Mouse (Mus musculus): ENCODE data around the gene Cacna1f. TPM values are rescaled to one million over a fixed set of nuclear protein-coding genes. Genes with fewer than 3 reads are reported as not detected.
A peak's percentile ranks its signal among the peaks of the same experiment; 100 is the strongest.

Gene Cacna1f
- polyA plus RNA-seq, 1 experiment, result not detected

- H3K36me3 ChIP-seq (ENCODE audit: control insufficient read depth, insufficient read depth), result no peaks in the 10 kb centered on the region
- no peaks in the 10 kb centered on the region for H3K79me2 ChIP-seq (ENCODE audit: control insufficient read depth, insufficient read depth)
- H3K27me3 ChIP-seq (ENCODE audit: control insufficient read depth, insufficient read depth, insufficient read length), result no peaks in the 10 kb centered on the region
- H3ac ChIP-seq (ENCODE audit: control insufficient read depth, insufficient read length, low read depth), result peak within 1 kb of the TSS; percentile 61
- TF ChIP-seq MYOD1 (IDR thresholded peaks at IDR 0.05; ENCODE audit: control insufficient read depth, insufficient read length, low read depth) (no peak), CTCF (IDR thresholded peaks at IDR 0.05; ENCODE audit: control insufficient read depth, insufficient read depth, insufficient read length) (no peak), MAX (IDR thresholded peaks at IDR 0.05) (no peak), FOSL1 (IDR thresholded peaks at IDR 0.05; ENCODE audit: insufficient read depth, low read length, poor library complexity, severe bottlenecking) (no peak), USF1 (IDR thresholded peaks at IDR 0.05; ENCODE audit: low read depth) (no peak), MYOG (IDR thresholded peaks at IDR 0.05; ENCODE audit: control insufficient read depth, extremely low read depth, insufficient read length) (no peak), CEBPB (IDR thresholded peaks at IDR 0.05; ENCODE audit: low read depth) (no peak)
- no peaks in the 10 kb centered on the region for H3K79me3 ChIP-seq (ENCODE audit: low read depth)
- peak within 1 kb of the TSS; percentile 6 for H3K4me3 ChIP-seq (ENCODE audit: insufficient read depth, poor library complexity, severe bottlenecking)
Measured at GRCm38 (mm10) chrX:7657221-7657639, 50.3 kb downstream of the Cacna1f start, which contains the start of gene Prickle3. Gene Prickle3, plus strand, starts transcription at chrX:7657260.

GRCm38 (mm10) chrX:7658031-7658784, 51.3 kb downstream of the Cacna1f start:
- no peak for TF ChIP-seq CEBPB (IDR thresholded peaks at IDR 0.05; ENCODE audit: low read depth)
- no peak for TF ChIP-seq USF1 (IDR thresholded peaks at IDR 0.05; ENCODE audit: low read depth)
- TF ChIP-seq CTCF (IDR thresholded peaks at IDR 0.05; ENCODE audit: control insufficient read depth, insufficient read depth, insufficient read length), result no peak
- no peak for TF ChIP-seq MAX (IDR thresholded peaks at IDR 0.05)
- no peak for TF ChIP-seq MYOG (IDR thresholded peaks at IDR 0.05; ENCODE audit: control insufficient read depth, extremely low read depth, insufficient read length)
- TF ChIP-seq FOSL1 (IDR thresholded peaks at IDR 0.05; ENCODE audit: insufficient read depth, low read length, poor library complexity, severe bottlenecking), result no peak
- Histone ChIP-seq H3K27me3 (ENCODE audit: control insufficient read depth, insufficient read depth, insufficient read length) (no peaks in the 10 kb centered on the region), H3K79me3 (ENCODE audit: low read depth) (no peaks in the 10 kb centered on the region), H3K36me3 (ENCODE audit: control insufficient read depth, insufficient read depth) (no peaks in the 10 kb centered on the region), H3K4me3 (ENCODE audit: insufficient read depth, poor library complexity, severe bottlenecking) (no peak overlapping the region), H3ac (ENCODE audit: control insufficient read depth, insufficient read length, low read depth) (no peak overlapping the region), H3K79me2 (ENCODE audit: control insufficient read depth, insufficient read depth) (no peaks in the 10 kb centered on the region)

GRCm38 (mm10) chrX:7658785-7659589, 52.1 kb downstream of the Cacna1f start:
- H3K79me2 ChIP-seq (ENCODE audit: control insufficient read depth, insufficient read depth), result no peaks in the 10 kb centered on the region
- TF ChIP-seq CEBPB (IDR thresholded peaks at IDR 0.05; ENCODE audit: low read depth) (no peak), MAX (IDR thresholded peaks at IDR 0.05) (no peak), MYOG (IDR thresholded peaks at IDR 0.05; ENCODE audit: control insufficient read depth, extremely low read depth, insufficient read length) (no peak), FOSL1 (IDR thresholded peaks at IDR 0.05; ENCODE audit: insufficient read depth, low read length, poor library complexity, severe bottlenecking) (no peak), MYOD1 (IDR thresholded peaks at IDR 0.05; ENCODE audit: control insufficient read depth, insufficient read length, low read depth) (no peak), CTCF (IDR thresholded peaks at IDR 0.05; ENCODE audit: control insufficient read depth, insufficient read depth, insufficient read length) (no peak), USF1 (IDR thresholded peaks at IDR 0.05; ENCODE audit: low read depth) (no peak)
- no peaks in the 10 kb centered on the region for H3K36me3 ChIP-seq (ENCODE audit: control insufficient read depth, insufficient read depth)
- H3ac ChIP-seq (ENCODE audit: control insufficient read depth, insufficient read length, low read depth), result no peak overlapping the region
- H3K4me3 ChIP-seq (ENCODE audit: insufficient read depth, poor library complexity, severe bottlenecking), result no peak overlapping the region
- no peaks in the 10 kb centered on the region for H3K79me3 ChIP-seq (ENCODE audit: low read depth)
- no peaks in the 10 kb centered on the region for H3K27me3 ChIP-seq (ENCODE audit: control insufficient read depth, insufficient read depth, insufficient read length)

- H3K27me3 ChIP-seq (ENCODE audit: control insufficient read depth, insufficient read depth, insufficient read length), result no peaks in the 10 kb centered on the region
- no peaks in the 10 kb centered on the region for H3K79me3 ChIP-seq (ENCODE audit: low read depth)
- H3ac ChIP-seq (ENCODE audit: control insufficient read depth, insufficient read length, low read depth), result no peak overlapping the region
- no peak overlapping the region for H3K4me3 ChIP-seq (ENCODE audit: insufficient read depth, poor library complexity, severe bottlenecking)
- TF ChIP-seq MAX (IDR thresholded peaks at IDR 0.05), result no peak
- no peak for TF ChIP-seq CTCF (IDR thresholded peaks at IDR 0.05; ENCODE audit: control insufficient read depth, insufficient read depth, insufficient read length)
- TF ChIP-seq USF1 (IDR thresholded peaks at IDR 0.05; ENCODE audit: low read depth), result no peak
- TF ChIP-seq MYOD1 (IDR thresholded peaks at IDR 0.05; ENCODE audit: control insufficient read depth, insufficient read length, low read depth), result no peak
- TF ChIP-seq FOSL1 (IDR thresholded peaks at IDR 0.05; ENCODE audit: insufficient read depth, low read length, poor library complexity, severe bottlenecking), result no peak
- TF ChIP-seq CEBPB (IDR thresholded peaks at IDR 0.05; ENCODE audit: low read depth), result no peak
- no peak for TF ChIP-seq MYOG (IDR thresholded peaks at IDR 0.05; ENCODE audit: control insufficient read depth, extremely low read depth, insufficient read length)
- no peaks in the 10 kb centered on the region for H3K79me2 ChIP-seq (ENCODE audit: control insufficient read depth, insufficient read depth)
- H3K36me3 ChIP-seq (ENCODE audit: control insufficient read depth, insufficient read depth), result peaks cover 3% of the 10 kb centered on the region
Measured at GRCm38 (mm10) chrX:7661086-7661485, 54.2 kb downstream of the Cacna1f start.

GRCm38 (mm10) chrX:7662936-7663335, 56.1 kb downstream of the Cacna1f start:
- no peaks in the 10 kb centered on the region for H3K27me3 ChIP-seq (ENCODE audit: control insufficient read depth, insufficient read depth, insufficient read length)
- H3K79me2 ChIP-seq (ENCODE audit: control insufficient read depth, insufficient read depth), result no peaks in the 10 kb centered on the region
- H3ac ChIP-seq (ENCODE audit: control insufficient read depth, insufficient read length, low read depth), result no peak overlapping the region
- no peak for TF ChIP-seq MYOG (IDR thresholded peaks at IDR 0.05; ENCODE audit: control insufficient read depth, extremely low read depth, insufficient read length)
- no peak for TF ChIP-seq USF1 (IDR thresholded peaks at IDR 0.05; ENCODE audit: low read depth)
- TF ChIP-seq CTCF (IDR thresholded peaks at IDR 0.05; ENCODE audit: control insufficient read depth, insufficient read depth, insufficient read length), result no peak
- no peaks in the 10 kb centered on the region for H3K79me3 ChIP-seq (ENCODE audit: low read depth)
- H3K4me3 ChIP-seq (ENCODE audit: insufficient read depth, poor library complexity, severe bottlenecking), result no peak overlapping the region
- peaks cover 9% of the 10 kb centered on the region for H3K36me3 ChIP-seq (ENCODE audit: control insufficient read depth, insufficient read depth)
